Mouse (Mus musculus): Measurements from ENCODE around the gene Cnih3. TPM values are rescaled to one million over a fixed set of nuclear protein-coding genes. Genes with fewer than 3 reads are reported as not detected.

Cnih3 gene
- polyA plus RNA-seq, 1 experiment from 2014 or later: 0.10 TPM

Other genes starting within 250 kb of the Cnih3 start
- 38.3 and 38.5 TPM in 2 replicates for gene Nvl, start 208.4 kb upstream of the Cnih3 start, polyA plus RNA-seq (2015; fragmentation: Nextera tagmentation; extraction: Ambion mirVana)
- gene Cnih4, start 207.9 kb upstream of the Cnih3 start, polyA plus RNA-seq (2015; fragmentation: Nextera tagmentation; extraction: Ambion mirVana): 120 and 136 TPM in 2 replicates
- gene Wdr26, start 140.6 kb upstream of the Cnih3 start, polyA plus RNA-seq (2015; fragmentation: Nextera tagmentation; extraction: Ambion mirVana): 36.2 and 38.7 TPM in 2 replicates
- 0.08 and 0.32 TPM in 2 replicates for gene Ccdc121, start 158.8 kb downstream of the Cnih3 start, polyA plus RNA-seq (2015; fragmentation: Nextera tagmentation; extraction: Ambion mirVana)
- 1.4 and 2.0 TPM in 2 replicates for gene Dnah14, start 223.9 kb downstream of the Cnih3 start, polyA plus RNA-seq (2015; fragmentation: Nextera tagmentation; extraction: Ambion mirVana)